Mouse (Mus musculus) liver, adult 2 months (tissue): Measurements from ENCODE around the gene 1110051M20Rik. TPM values are rescaled to one million over a fixed set of nuclear protein-coding genes. Genes with fewer than 3 reads are reported as not detected.

Source experiments
- DNase-seq: peaks from one replicate; pipeline ENCODE4 v3.0.0-alpha.2; 2011; ENCODE audit warnings: low read depth, low spot score; ENCODE audit errors: extremely low read depth
- H3K27ac ChIP-seq: fragments of 200-500 bp; replicated peaks from 2 replicates; pipeline ENCODE4 v1.5.1; 2012; ENCODE audit warnings: low read depth, mild to moderate bottlenecking, control low read depth, inconsistent platforms, low read length; ENCODE audit not compliant: insufficient read depth
- H3K27me3 ChIP-seq: fragments of 200-500 bp; 2 replicates; pipeline ENCODE4 v1.6.1; 2012; ENCODE audit warnings: mild to moderate bottlenecking, moderate library complexity, low read length, inconsistent platforms; ENCODE audit not compliant: control insufficient read depth, insufficient read depth
- H3K36me3 ChIP-seq: fragments of 200-500 bp; 2 replicates; pipeline ENCODE4 v1.6.1; 2012; ENCODE audit warnings: low read length, inconsistent platforms; ENCODE audit not compliant: control insufficient read depth, insufficient read depth
- H3K4me1 ChIP-seq: fragments of 200-500 bp; 2 replicates; pipeline ENCODE4 v1.6.1; 2011; ENCODE audit warnings: low read length; ENCODE audit not compliant: control insufficient read depth, insufficient read depth
- H3K4me3 ChIP-seq: fragments of 200-500 bp; 2 replicates; pipeline ENCODE4 v1.5.1; 2011; ENCODE audit warnings: low read depth, mild to moderate bottlenecking, control low read depth, low read length, moderate library complexity; ENCODE audit not compliant: insufficient read depth
- H3K79me2 ChIP-seq: fragments of 200-500 bp; 2 replicates; pipeline ENCODE4 v1.6.1; 2012; ENCODE audit warnings: inconsistent platforms, mild to moderate bottlenecking, low read length, moderate library complexity; ENCODE audit not compliant: control insufficient read depth, insufficient read depth
- H3K9ac ChIP-seq: fragments of 200-500 bp; 2 replicates; pipeline ENCODE4 v1.6.1; 2012; ENCODE audit warnings: low read depth, mild to moderate bottlenecking, control low read depth, inconsistent platforms, low read length
- CTCF ChIP-seq: fragments of 200-500 bp; IDR thresholded peaks from 2 replicates; pipeline ENCODE4 v1.5.1; 2011; ENCODE audit warnings: low read depth, low read length, control low read depth
- POLR2A ChIP-seq: fragments of 200-500 bp; IDR thresholded peaks from 2 replicates; pipeline ENCODE4 v1.6.1; 2011; ENCODE audit warnings: low read length, control low read depth; ENCODE audit not compliant: insufficient read depth; ENCODE audit errors: extremely low read depth
- WGBS: fragments of 180-500 bp; shearing (Covaris S2); methylation state at CpG from one replicate; pipeline ENCODE4 v1.1.7; 2018; 5-methylcytosine and 5-hydroxymethylcytosine counted together
- polyA plus RNA-seq: library from polyadenylated mRNA; depleted of rRNA; stranded (reverse); fragments of >200 nt; gene quantifications from 2 replicates; pipeline ENCODE4 v1.2.3, GENCODE M21; 2012
- total RNA-seq: library from RNA; depleted of rRNA; stranded (reverse); fragments of >200 nt; gene quantifications from 2 replicates; pipeline ENCODE4 v1.2.3, GENCODE M21; 2014

The 1110051M20Rik gene
- total and polyA plus RNA-seq, 2 experiments = 2.8 to 3.6 TPM

- H3K4me1 ChIP-seq = no peaks in the 10 kb centered on the region
- H3K9ac ChIP-seq = no peak overlapping the region
- H3K27me3 ChIP-seq = no peaks in the 10 kb centered on the region
- no peaks in the 10 kb centered on the region for H3K36me3 ChIP-seq
- no peak for DNase-seq
- no peak overlapping the region for H3K27ac ChIP-seq
- H3K79me2 ChIP-seq = no peaks in the 10 kb centered on the region
- TF ChIP-seq POLR2A (no peak), CTCF (no peak)
- no peak overlapping the region for H3K4me3 ChIP-seq
- WGBS = 66% methylated on average over 5 of the region's 5 CpGs
Observed at GRCm38 (mm10) chr2:91281366-91281765, 163.1 kb downstream of the 1110051M20Rik start.

GRCm38 (mm10) chr2:91279372-91279755, 165.1 kb downstream of the 1110051M20Rik start:
- Histone ChIP-seq H3K36me3 (peaks cover 16% of the 10 kb centered on the region), H3K27me3 (no peaks in the 10 kb centered on the region), H3K9ac (no peak overlapping the region), H3K4me3 (no peak overlapping the region), H3K27ac (no peak overlapping the region), H3K4me1 (no peaks in the 10 kb centered on the region), H3K79me2 (no peaks in the 10 kb centered on the region)
- TF ChIP-seq POLR2A (no peak), CTCF (no peak)
- 57% methylated on average over 2 of the region's 2 CpGs for WGBS
- DNase-seq = no peak

GRCm38 (mm10) chr2:91278749-91279371, 165.6 kb downstream of the 1110051M20Rik start:
- H3K27ac ChIP-seq = no peak overlapping the region
- H3K36me3 ChIP-seq = peaks cover 20% of the 10 kb centered on the region
- no peaks in the 10 kb centered on the region for H3K4me1 ChIP-seq
- no peak overlapping the region for H3K4me3 ChIP-seq
- no peak overlapping the region for H3K9ac ChIP-seq
- TF ChIP-seq CTCF (peak; percentile 75), POLR2A (no peak)
- 33% methylated on average over 10 of the region's 10 CpGs for WGBS
- DNase-seq = peak; percentile 48
- no peaks in the 10 kb centered on the region for H3K79me2 ChIP-seq
- H3K27me3 ChIP-seq = no peaks in the 10 kb centered on the region

- Histone ChIP-seq H3K9ac (peak overlapping the region; percentile 16; the same call in 1 of the 2 replicates), H3K36me3 (peaks cover 56% of the 10 kb centered on the region), H3K27ac (peak overlapping the region; percentile 96), H3K79me2 (peaks cover 4% of the 10 kb centered on the region; the same call in 1 of the 2 replicates), H3K27me3 (no peaks in the 10 kb centered on the region), H3K4me3 (peak overlapping the region; percentile 3; the same call in 1 of the 2 replicates), H3K4me1 (peaks cover 31% of the 10 kb centered on the region)
- TF ChIP-seq CTCF = no peak
- TF ChIP-seq POLR2A = no peak
- peak; percentile 55 for DNase-seq
- 29% methylated on average over 8 of the region's 8 CpGs for WGBS
Observed at GRCm38 (mm10) chr2:91269687-91270133, 174.8 kb downstream of the 1110051M20Rik start.

GRCm38 (mm10) chr2:91268706-91269105, 175.8 kb downstream of the 1110051M20Rik start:
- Histone ChIP-seq H3K27me3 (no peaks in the 10 kb centered on the region), H3K36me3 (peaks cover 47% of the 10 kb centered on the region), H3K79me2 (peaks cover 4% of the 10 kb centered on the region; the same call in 1 of the 2 replicates), H3K27ac (peak overlapping the region; percentile 96), H3K4me1 (peaks cover 37% of the 10 kb centered on the region), H3K4me3 (peak overlapping the region; percentile 25; the same call in 1 of the 2 replicates), H3K9ac (peak overlapping the region; percentile 74)
- WGBS = 29% methylated on average over 2 of the region's 2 CpGs
- DNase-seq = peak; percentile 94
- TF ChIP-seq POLR2A (no peak), CTCF (no peak)

- H3K27me3 ChIP-seq = no peaks in the 10 kb centered on the region
- peak overlapping the region; percentile 36 for H3K9ac ChIP-seq
- H3K27ac ChIP-seq = peak overlapping the region; percentile 96
- no peak overlapping the region for H3K4me3 ChIP-seq
- peaks cover 4% of the 10 kb centered on the region; the same call in 1 of the 2 replicates for H3K79me2 ChIP-seq
- H3K36me3 ChIP-seq = peaks cover 40% of the 10 kb centered on the region
- WGBS = 58% methylated on average over 3 of the region's 3 CpGs
- H3K4me1 ChIP-seq = peaks cover 37% of the 10 kb centered on the region
- peak; percentile 50 for DNase-seq
- TF ChIP-seq POLR2A (no peak), CTCF (no peak)
Observed at GRCm38 (mm10) chr2:91268042-91268441, 176.5 kb downstream of the 1110051M20Rik start.
